Mouse (Mus musculus) frontal cortex, postnatal 36 days (tissue): ENCODE data around the gene 2210011C24Rik.

ENCODE experiments used
- DNase-seq, 2 experiments: peaks; one replicate each; pipeline ENCODE4 v3.0.0; 2022; ENCODE audit warnings: low spot score in 2 of 2

The 2210011C24Rik gene

DNA sequence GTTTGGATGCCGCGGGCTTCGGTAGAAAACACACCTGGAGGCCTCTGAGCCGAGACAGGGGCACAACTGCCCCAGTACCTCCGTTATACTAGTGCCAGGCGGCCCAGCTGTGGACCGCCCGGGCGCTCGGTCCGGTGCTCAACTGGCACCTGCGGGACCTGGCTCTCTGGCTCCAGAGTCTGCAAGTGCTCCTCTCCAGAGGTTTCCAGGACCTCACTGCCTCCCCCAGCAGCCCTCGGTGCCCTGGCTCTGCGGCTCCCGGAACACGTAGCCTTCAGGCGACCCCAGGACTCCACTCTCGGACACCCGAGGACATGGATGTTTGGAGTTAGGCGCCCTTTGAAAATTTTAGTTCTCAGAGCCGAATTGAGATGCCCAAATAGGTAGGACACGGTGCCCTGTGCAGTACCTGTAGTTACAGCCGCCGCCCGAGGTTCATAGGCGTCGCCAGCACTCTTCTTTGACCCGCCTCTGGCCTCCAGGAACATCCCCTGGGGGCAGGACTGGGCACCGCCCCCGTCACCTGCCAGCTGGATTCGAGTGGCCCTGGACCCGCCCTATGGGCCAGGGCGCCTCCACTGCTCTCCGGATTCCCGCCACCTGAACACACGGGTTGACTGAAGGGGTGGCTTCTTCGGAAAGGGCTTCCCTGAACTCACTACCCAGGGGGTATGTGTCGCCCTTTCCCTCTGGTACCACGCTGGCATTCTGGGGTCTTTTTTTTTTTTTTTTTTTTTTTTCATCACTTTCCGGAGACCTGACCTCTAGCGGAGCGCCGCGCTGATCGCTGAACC is at the start of gene 2210011C24Rik:
Gene 2210011C24Rik (minus strand): TSS at position 467 of the 794 bp plus-strand sequence.
- no peak for DNase-seq

GRCm38 (mm10) chr8:84060245-84060644 is 48.3 kb upstream of the 2210011C24Rik start:
- DNase-seq, result no peak

- DNase-seq, result no peak
These were observed 47.3 kb upstream of the 2210011C24Rik start for GRCm38 (mm10) chr8:84059226-84059625.

DNA sequence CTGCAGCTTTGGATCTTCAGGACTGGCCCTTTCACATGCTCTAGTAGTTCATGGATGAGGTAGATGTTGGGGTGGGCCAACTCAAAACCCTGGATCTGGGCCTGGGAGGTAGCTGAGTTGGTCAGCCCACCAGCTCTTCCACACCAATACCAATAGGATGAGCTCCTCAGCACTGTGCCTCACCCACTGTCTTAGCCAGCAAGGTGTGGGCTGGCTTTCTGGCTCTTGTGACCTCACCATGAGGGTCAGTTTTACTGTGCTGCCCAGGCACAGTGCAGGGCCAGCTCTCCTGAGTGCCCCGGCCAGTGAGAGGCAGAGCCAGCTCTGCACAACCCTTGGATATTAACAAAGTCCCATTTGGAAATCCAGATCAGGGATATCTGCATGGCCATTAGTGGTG is 45.9 kb upstream of the 2210011C24Rik start:
- DNase-seq, result no peak

- DNase-seq, result no peak
These were observed 41.3 kb upstream of the 2210011C24Rik start for GRCm38 (mm10) chr8:84053229-84053628.

DNA sequence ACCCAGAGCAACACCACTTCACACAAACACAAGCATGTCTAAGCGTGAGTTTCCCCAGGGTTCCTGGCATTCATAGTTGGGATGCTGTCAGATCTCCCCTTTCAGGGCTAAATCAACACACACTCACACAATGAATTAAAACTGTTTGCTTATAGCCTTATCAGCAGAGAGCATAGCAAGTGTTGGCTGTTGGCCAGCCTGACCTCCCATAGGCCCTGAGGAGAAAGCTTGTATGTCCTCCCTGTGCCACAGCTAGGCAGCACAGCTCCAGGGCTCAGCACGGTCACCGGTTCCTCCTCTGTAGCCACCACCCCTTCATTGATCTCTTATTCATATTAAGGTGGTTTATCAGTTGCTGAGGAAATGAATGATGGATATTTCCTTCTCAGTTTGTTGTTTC is 40.8 kb upstream of the 2210011C24Rik start:
- DNase-seq, result no peak

DNA sequence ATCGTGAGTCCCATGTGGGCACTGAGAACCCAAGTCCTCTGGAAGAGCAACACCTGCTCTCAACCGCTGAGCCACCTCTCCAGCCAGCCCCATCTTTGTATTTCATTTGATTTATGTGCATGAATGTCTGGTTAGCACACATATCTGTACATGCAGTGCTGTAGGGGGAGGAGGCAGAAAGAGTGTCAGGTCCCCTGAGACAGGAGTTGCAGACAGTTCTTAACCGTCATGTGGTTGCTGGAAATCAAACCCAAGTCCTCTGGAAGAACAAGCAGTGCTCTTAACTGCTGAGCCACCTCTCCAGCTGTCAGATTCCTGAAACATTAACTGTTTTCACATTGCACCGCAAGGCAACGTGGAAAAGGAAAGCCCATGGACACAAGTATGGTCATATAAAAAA is 36.2 kb upstream of the 2210011C24Rik start:
- DNase-seq, result no peak

- no peak for DNase-seq
These were observed 34.5 kb upstream of the 2210011C24Rik start for GRCm38 (mm10) chr8:84046505-84046904.

DNA sequence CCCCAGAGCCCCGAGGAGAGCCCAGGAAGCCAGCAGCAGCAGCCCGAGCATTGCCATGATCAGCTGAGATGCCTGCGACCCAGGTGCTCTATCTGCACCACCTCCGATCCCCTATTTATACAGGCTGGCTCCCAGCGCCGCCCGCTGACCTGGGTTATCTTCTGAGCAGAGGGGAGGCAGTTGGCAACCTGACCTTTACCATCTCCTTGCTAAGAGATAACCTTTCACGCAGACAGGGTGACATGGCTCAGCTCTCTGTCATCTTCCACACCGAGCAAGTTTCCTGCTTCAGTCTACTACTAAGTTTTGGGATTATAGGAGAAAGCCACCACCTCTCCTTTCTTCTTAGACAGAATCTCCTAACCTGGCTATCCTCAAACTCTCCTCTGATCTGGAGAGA is 32.9 kb upstream of the 2210011C24Rik start, which contains the start of gene Rln3:
Gene Rln3 (minus strand): TSS at position 101 of the 400 bp plus-strand sequence.
- no peak for DNase-seq

GRCm38 (mm10) chr8:84044103-84044502 is 32.1 kb upstream of the 2210011C24Rik start:
- no peak for DNase-seq

DNA sequence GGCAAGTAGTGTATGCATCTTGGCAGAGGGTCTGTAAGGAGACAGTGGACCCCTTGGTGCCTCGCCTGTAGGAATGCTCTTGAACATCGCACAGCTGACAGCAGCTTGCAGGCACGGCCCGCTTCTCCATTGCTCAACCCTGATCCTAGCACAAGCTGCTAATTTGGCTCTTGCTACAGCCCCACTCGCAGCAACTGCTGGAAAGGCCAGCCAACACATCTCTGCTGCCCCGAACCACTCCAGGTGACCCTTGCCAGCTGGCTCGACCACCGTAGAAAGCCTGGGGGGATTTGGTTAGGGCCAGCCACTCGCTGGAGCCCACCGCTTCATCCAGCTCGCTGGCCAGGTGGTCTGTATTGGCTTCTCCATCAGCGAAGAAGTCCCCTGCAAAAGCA is 31.0 kb upstream of the 2210011C24Rik start:
- no peak for DNase-seq

GRCm38 (mm10) chr8:84042066-84042947 is 30.3 kb upstream of the 2210011C24Rik start, which contains the start of gene Il27ra:
Gene Il27ra, minus strand, starts transcription at chr8:84042589.
- DNase-seq, result peak in 1 of 2 experiments; percentile 16

DNA sequence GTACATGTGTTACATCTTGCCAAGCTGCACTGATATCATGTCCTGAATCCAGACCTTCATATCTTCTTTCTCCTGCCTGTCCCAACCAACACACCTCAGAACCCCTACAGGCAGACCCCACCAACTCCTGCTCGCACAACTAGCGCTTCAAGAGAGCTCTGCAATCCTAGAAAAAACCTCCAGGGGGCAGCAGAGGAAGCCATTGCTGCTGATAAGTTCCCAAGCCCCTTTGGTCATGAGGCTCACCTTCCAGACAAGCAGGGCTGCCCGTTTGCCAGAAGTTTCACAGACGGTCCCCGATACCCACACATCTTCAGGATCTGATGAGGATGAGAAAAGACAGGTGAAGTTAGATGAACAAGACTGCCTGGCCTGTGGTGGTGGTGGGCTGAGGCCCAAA is 27.1 kb upstream of the 2210011C24Rik start:
- peak; percentile 67 to 80 for DNase-seq

GRCm38 (mm10) chr8:84038015-84038414 is 26.0 kb upstream of the 2210011C24Rik start:
- DNase-seq, result no peak

GRCm38 (mm10) chr8:84032777-84033176 is 20.8 kb upstream of the 2210011C24Rik start:
- DNase-seq, result no peak

DNA sequence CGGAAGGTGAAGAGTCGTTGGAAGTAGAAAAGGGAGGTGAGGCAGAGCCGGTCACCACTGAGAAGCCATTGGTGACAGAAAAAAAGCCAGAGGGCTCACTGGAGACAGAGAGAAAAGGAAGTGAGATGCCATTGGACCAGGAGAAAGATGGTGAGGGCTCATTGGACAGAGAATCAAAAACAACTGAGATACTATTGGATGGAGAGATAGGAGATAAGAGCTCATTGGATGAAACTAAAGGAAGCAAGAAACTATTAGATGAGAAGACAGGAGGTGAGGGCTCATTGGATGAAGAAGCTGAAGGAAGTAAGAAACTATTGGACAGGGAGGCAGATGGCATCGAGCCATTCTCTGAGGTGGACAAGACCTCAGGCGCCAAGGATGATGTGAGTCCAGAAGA is 17.3 kb upstream of the 2210011C24Rik start:
- no peak for DNase-seq

DNA sequence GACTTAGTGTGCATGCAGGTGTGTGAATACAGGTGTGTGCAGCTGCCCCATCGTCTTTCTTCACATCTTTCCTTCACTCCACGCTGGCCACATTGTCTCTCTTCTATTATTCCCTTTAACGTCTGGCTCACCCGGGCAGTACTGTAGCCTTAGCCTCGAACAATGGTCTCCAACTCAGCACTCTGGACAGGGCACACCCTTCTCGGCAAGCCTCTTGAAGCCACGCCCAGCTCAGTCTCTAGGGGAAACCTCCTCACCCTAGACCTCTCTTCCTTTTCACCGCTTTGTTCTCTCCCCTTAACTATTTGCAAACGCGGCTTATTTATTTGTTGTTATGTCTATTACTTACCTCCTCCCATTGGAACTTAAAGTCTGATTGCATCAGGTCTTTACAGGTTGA is 15.5 kb upstream of the 2210011C24Rik start:
- no peak for DNase-seq

GRCm38 (mm10) chr8:84025863-84026262 is 13.9 kb upstream of the 2210011C24Rik start:
- no peak for DNase-seq

GRCm38 (mm10) chr8:84024171-84024570 is 12.2 kb upstream of the 2210011C24Rik start:
- no peak for DNase-seq

DNA sequence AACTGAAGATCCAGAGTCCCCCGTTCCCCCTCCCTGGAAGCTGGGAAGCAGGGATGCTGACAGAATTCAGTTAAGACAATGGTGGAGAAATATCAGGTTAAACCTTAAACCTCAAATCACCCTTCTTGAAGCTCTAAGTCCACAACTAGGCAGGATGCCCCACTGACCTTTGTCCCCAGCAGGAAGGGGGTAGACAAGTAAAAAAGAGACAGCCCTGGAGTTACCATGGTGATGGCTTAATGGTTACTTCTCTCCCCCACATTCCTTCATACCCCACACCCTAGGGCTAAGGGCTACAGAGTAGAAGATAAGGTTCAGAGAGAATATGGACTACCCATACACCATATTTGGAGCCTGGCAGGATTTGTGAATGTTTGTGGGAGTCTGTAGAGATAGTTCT is 11.7 kb upstream of the 2210011C24Rik start:
- no peak for DNase-seq

GRCm38 (mm10) chr8:84023085-84023484 is 11.1 kb upstream of the 2210011C24Rik start:
- DNase-seq, result no peak

DNA sequence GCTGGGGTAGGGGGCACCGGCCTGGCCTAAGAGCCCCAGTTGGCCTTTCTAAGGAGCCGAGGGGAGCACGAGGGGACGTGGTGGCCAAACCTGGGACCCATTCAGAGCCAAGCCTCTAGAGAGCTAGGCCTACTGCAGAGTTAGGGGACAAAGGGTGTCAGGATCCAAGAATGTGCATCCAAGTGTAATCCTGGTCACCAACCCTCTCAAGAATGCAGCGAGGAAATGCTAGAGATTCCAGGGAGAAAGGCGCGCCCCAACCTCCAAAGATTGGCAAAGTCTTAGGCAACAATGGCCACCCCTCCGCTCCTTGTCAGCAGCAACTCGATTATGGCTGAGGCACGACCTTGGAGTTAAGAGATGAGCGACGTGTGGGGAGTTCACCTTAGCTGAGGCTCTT is 9.6 kb upstream of the 2210011C24Rik start:
- DNase-seq, result no peak

DNA sequence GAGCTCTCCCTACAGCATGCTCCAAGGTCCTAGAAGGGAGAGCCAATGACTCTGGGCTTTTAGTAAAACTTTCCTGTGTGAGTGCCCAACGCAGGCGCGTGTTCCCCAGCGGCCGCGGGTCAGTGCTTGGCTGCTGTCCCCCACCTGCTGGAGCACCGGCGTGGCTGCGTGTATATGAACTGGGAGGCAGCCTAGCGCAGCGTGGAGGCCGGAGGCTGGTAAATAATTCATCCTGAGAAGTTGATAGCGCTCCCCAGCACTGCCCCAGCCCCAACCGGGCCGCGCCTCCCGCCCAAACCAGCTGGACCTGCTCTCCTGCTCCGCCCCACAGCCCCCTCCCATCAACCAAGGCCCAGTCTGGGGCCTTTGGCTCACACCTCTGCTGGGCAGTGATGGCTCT is 9.1 kb upstream of the 2210011C24Rik start, which contains the start of gene Palm3:
Gene Palm3 (plus strand): TSS at position 376 of the 400 bp plus-strand sequence.
- DNase-seq, result no peak
